Mouse (Mus musculus): ENCODE results near the gene Rabl6.

Rabl6 gene

DNA sequence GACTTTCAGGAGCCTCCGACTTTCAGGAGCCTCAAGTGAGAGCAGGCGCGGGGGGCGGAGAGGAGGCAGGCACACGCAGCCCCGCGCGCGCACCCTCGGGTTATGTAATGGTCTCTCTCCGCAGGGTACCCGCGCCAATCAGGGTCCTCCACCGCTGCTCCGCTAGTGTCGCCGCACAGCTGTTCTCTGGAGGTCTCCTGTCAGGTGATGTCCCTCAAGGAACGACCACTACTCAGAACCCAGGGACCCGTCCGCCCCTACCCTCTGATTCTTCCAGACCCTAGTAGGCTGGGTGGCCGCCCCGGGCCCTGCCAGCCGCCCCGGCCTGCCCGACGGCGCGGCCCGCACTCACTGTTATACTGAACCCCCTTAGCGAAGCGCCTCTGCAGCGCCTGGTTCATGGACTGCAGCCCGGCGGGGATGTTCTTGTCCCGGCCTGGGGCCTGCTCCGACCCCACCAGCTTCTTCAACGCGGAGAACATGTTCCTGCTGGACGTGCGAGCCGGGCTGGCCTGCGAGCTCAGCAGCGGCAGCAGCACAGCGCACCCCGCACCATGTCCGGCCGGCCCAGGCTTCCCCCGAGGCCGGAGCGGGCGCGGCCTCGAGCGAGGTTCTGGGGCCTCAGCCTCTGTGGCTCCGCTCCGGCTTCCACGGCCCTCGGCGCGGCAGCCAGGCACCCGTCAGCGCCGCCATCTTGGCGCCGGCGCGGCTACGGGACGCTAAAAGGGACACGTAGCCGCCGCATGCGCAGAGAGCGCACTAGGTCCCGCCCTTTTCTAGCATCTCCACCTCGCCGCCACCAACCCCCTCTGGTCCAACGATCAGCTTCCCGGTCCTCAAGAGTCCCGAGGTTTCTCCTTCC, at the start of gene Rabl6:
Gene Rabl6 (minus strand): TSS at position 761 of the 862 bp plus-strand sequence.
- peaks cover 43% of the 10 kb centered on the region for H3K27me3 ChIP-seq (ENCODE audit: insufficient read depth, low read length)
- H3K9me3 ChIP-seq (ENCODE audit: low read length), result no peaks in the 10 kb centered on the region
- H3K4me3 ChIP-seq (replicated peaks; ENCODE audit: low read length), result peak within 1 kb of the TSS; percentile 96
- TF ChIP-seq POU5F1 (IDR thresholded peaks at IDR 0.05; ENCODE audit: borderline replicate concordance, low read length) (no peak), CTCF (conservative IDR thresholded peaks at IDR 0.05; ENCODE audit: low read length) (no peak), NANOG (IDR thresholded peaks at IDR 0.05; ENCODE audit: borderline replicate concordance, low read length) (no peak)
- peaks cover 8% of the 10 kb centered on the region for H3K36me3 ChIP-seq (ENCODE audit: insufficient read depth, low read length)
- peaks cover 15% of the 10 kb centered on the region for H3K4me1 ChIP-seq (replicated peaks; ENCODE audit: low read depth, low read length)

DNA sequence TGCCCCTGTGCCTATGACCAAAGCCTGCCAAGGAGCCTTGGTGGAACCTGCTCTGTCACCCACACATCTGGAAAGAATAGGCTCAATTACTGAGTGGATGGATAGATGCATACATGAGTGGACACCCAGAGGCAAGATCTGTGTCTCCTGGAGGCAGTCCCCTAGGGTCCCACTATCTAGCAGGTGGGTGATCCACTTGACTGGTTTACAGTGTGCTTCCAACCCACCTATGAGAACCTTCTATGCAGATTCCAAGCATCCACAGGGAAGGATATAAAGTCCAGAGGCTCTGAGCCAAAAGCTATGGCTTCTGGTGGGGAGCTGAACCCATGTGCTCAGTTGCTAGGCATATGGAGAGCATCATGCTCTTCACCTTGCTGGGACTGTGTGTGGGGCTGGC, 49.3 kb upstream of the Rabl6 start, which contains the start of gene Lcn5:
Gene Lcn5 (plus strand): TSS at position 301 of the 400 bp plus-strand sequence.
- Histone ChIP-seq H3K9me3 (ENCODE audit: low read length) (no peaks in the 10 kb centered on the region), H3K36me3 (ENCODE audit: insufficient read depth, low read length) (no peaks in the 10 kb centered on the region), H3K4me1 (replicated peaks; ENCODE audit: low read depth, low read length) (no peaks in the 10 kb centered on the region), H3K4me3 (replicated peaks; ENCODE audit: low read length) (no peak within 1 kb of the TSS), H3K27me3 (ENCODE audit: insufficient read depth, low read length) (peaks cover 24% of the 10 kb centered on the region)
- no peak for TF ChIP-seq NANOG (IDR thresholded peaks at IDR 0.05; ENCODE audit: borderline replicate concordance, low read length)
- no peak for TF ChIP-seq POU5F1 (IDR thresholded peaks at IDR 0.05; ENCODE audit: borderline replicate concordance, low read length)
- TF ChIP-seq CTCF (conservative IDR thresholded peaks at IDR 0.05; ENCODE audit: low read length), result no peak

DNA sequence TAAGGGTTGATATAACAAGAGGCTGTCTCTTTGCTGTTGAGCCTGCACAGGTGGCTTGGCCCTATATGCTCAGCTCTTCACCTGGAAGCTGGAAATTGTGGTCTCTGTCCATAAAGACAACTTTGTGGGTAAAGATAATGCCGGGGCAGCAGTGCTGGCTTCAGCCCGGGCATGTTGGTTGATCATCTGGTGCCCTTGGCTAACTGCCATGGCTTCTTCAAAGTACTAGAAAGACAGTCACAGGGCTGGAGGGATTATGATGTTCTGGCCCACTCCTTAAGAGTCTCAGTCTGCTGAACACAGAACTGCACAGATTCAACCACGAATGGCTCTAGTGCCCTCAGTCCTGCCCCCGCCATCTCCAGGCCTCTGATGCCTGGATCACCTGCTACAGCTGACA, 48.9 kb upstream of the Rabl6 start:
- Histone ChIP-seq H3K4me1 (replicated peaks; ENCODE audit: low read depth, low read length) (no peaks in the 10 kb centered on the region), H3K4me3 (replicated peaks; ENCODE audit: low read length) (no peak overlapping the region), H3K27me3 (ENCODE audit: insufficient read depth, low read length) (peaks cover 24% of the 10 kb centered on the region), H3K9me3 (ENCODE audit: low read length) (no peaks in the 10 kb centered on the region), H3K36me3 (ENCODE audit: insufficient read depth, low read length) (no peaks in the 10 kb centered on the region)
- TF ChIP-seq CTCF (conservative IDR thresholded peaks at IDR 0.05; ENCODE audit: low read length) (no peak), POU5F1 (IDR thresholded peaks at IDR 0.05; ENCODE audit: borderline replicate concordance, low read length) (no peak), NANOG (IDR thresholded peaks at IDR 0.05; ENCODE audit: borderline replicate concordance, low read length) (no peak)

DNA sequence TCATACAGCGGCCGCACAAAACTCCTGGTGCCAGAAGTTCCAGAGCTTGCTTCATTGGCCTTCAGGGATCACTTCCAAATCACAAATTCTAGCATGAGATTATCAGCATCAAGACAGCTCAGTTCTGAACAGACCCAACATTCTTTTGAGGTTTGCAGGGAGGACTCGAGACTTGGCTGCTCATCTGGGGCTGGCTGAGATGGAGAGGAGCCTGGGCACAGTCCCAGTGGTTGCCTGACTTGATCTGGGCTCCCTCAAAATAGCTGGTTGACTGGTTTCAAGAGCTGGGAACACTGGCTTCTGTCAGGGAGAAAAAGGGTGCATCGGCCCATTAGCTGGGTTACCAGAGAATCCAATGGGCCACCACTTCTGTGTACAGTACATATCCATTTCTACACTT, 48.4 kb upstream of the Rabl6 start:
- peaks cover 24% of the 10 kb centered on the region for H3K27me3 ChIP-seq (ENCODE audit: insufficient read depth, low read length)
- H3K9me3 ChIP-seq (ENCODE audit: low read length), result no peaks in the 10 kb centered on the region
- no peak overlapping the region for H3K4me3 ChIP-seq (replicated peaks; ENCODE audit: low read length)
- no peaks in the 10 kb centered on the region for H3K4me1 ChIP-seq (replicated peaks; ENCODE audit: low read depth, low read length)
- no peak for TF ChIP-seq CTCF (conservative IDR thresholded peaks at IDR 0.05; ENCODE audit: low read length)
- no peak for TF ChIP-seq NANOG (IDR thresholded peaks at IDR 0.05; ENCODE audit: borderline replicate concordance, low read length)
- TF ChIP-seq POU5F1 (IDR thresholded peaks at IDR 0.05; ENCODE audit: borderline replicate concordance, low read length), result no peak
- no peaks in the 10 kb centered on the region for H3K36me3 ChIP-seq (ENCODE audit: insufficient read depth, low read length)

DNA sequence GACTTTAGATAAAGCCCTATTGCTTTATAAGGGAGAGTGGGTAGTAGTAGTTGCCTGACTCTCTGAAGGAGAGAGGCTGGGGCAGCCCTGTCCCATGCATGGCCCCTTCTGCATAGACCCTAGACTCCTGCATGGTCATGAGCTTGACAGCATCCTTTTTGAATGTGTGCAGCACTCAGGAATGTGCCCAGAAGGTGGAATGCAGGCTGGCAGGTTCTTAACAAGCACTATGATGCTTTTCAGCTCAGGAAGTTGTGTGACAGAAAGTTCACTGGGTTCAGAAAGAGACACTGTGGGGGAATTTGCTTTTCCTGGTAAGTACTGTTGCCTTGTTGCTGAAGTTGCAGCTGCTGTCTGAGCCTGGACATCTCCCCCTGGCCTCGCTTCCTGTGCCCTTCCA, 46.2 kb upstream of the Rabl6 start:
- no peak overlapping the region for H3K4me3 ChIP-seq (replicated peaks; ENCODE audit: low read length)
- peaks cover 26% of the 10 kb centered on the region for H3K27me3 ChIP-seq (ENCODE audit: insufficient read depth, low read length)
- no peaks in the 10 kb centered on the region for H3K36me3 ChIP-seq (ENCODE audit: insufficient read depth, low read length)
- H3K4me1 ChIP-seq (replicated peaks; ENCODE audit: low read depth, low read length), result no peaks in the 10 kb centered on the region
- TF ChIP-seq NANOG (IDR thresholded peaks at IDR 0.05; ENCODE audit: borderline replicate concordance, low read length), result no peak
- no peak for TF ChIP-seq POU5F1 (IDR thresholded peaks at IDR 0.05; ENCODE audit: borderline replicate concordance, low read length)
- no peak for TF ChIP-seq CTCF (conservative IDR thresholded peaks at IDR 0.05; ENCODE audit: low read length)
- no peaks in the 10 kb centered on the region for H3K9me3 ChIP-seq (ENCODE audit: low read length)

DNA sequence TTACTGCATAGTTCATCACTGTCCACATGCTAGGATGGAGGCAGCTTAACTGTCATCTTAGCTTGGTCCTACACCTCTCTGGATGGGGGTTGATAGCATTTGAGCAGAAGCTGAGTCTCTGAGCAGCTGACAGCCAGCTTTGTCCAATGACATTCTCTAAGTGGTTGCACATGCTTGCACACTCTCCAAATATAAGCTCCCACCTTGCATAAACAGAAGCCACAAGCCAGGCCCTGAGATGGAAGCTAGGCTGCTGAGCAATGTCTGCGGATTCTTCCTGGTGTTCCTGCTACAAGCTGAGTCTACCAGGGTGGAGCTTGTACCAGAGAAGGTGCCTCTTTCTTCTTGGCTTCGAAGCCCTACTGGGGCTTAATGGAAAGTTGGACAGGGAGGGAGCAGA, 44.6 kb upstream of the Rabl6 start, which contains the start of gene Lcn8:
Gene Lcn8 (plus strand): TSS at position 219 of the 400 bp plus-strand sequence.
- no peak for TF ChIP-seq NANOG (IDR thresholded peaks at IDR 0.05; ENCODE audit: borderline replicate concordance, low read length)
- TF ChIP-seq POU5F1 (IDR thresholded peaks at IDR 0.05; ENCODE audit: borderline replicate concordance, low read length), result no peak
- TF ChIP-seq CTCF (conservative IDR thresholded peaks at IDR 0.05; ENCODE audit: low read length), result no peak
- H3K4me3 ChIP-seq (replicated peaks; ENCODE audit: low read length), result no peak within 1 kb of the TSS
- no peaks in the 10 kb centered on the region for H3K36me3 ChIP-seq (ENCODE audit: insufficient read depth, low read length)
- H3K4me1 ChIP-seq (replicated peaks; ENCODE audit: low read depth, low read length), result no peaks in the 10 kb centered on the region
- no peaks in the 10 kb centered on the region for H3K9me3 ChIP-seq (ENCODE audit: low read length)
- peaks cover 27% of the 10 kb centered on the region for H3K27me3 ChIP-seq (ENCODE audit: insufficient read depth, low read length)

DNA sequence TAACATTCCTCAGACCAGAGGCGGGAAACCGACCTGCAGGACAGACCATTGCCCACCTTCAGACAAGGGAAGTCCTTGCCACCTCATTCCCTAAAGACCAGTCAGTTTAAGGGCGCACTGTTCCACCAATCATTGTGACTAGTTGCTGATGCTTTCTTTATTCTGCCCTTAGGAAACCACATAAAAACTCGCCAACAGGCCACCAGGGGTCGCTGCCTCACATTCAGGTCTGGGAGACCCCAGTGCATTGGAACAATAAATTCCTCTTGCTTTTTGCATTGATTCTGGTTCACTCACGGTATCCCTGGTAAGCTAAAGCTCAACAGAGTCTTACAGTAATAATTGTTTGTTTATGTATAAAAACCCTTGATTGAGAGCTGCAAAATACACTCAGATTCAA, 31.6 kb upstream of the Rabl6 start:
- H3K4me1 ChIP-seq (replicated peaks; ENCODE audit: low read depth, low read length), result no peaks in the 10 kb centered on the region
- no peak overlapping the region for H3K4me3 ChIP-seq (replicated peaks; ENCODE audit: low read length)
- no peak for TF ChIP-seq NANOG (IDR thresholded peaks at IDR 0.05; ENCODE audit: borderline replicate concordance, low read length)
- TF ChIP-seq POU5F1 (IDR thresholded peaks at IDR 0.05; ENCODE audit: borderline replicate concordance, low read length), result no peak
- peak; percentile 73 for TF ChIP-seq CTCF (conservative IDR thresholded peaks at IDR 0.05; ENCODE audit: low read length)
- no peaks in the 10 kb centered on the region for H3K36me3 ChIP-seq (ENCODE audit: insufficient read depth, low read length)
- H3K27me3 ChIP-seq (ENCODE audit: insufficient read depth, low read length), result peaks cover 2% of the 10 kb centered on the region; the same call in 1 of the 2 replicates
- no peaks in the 10 kb centered on the region for H3K9me3 ChIP-seq (ENCODE audit: low read length)

DNA sequence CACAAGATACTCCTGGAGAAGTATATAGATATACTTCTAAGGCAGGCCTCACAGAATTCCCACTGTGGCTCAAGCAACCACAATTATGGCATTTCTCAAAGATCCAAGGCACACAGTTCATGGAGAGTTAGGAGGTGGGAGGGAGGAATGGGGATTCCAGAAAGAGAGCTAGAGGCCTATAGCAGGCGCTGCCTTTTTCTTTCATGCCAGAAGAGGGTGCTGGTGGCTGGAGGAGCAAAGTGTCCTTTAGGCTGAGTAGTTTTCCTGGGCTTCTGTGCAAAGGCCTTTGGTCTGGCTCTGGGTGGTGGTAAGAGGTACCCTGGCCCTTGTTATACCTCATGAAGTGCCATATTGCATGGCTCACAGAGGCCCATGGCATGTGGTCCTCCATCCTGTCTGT, 25.7 kb upstream of the Rabl6 start:
- no peak for TF ChIP-seq POU5F1 (IDR thresholded peaks at IDR 0.05; ENCODE audit: borderline replicate concordance, low read length)
- TF ChIP-seq CTCF (conservative IDR thresholded peaks at IDR 0.05; ENCODE audit: low read length), result no peak; the same call in 1 of the 2 replicates
- Histone ChIP-seq H3K36me3 (ENCODE audit: insufficient read depth, low read length) (no peaks in the 10 kb centered on the region), H3K4me3 (replicated peaks; ENCODE audit: low read length) (no peak overlapping the region), H3K4me1 (replicated peaks; ENCODE audit: low read depth, low read length) (no peaks in the 10 kb centered on the region), H3K9me3 (ENCODE audit: low read length) (no peaks in the 10 kb centered on the region), H3K27me3 (ENCODE audit: insufficient read depth, low read length) (peaks cover 2% of the 10 kb centered on the region; the same call in 1 of the 2 replicates)

Measured in E14TG2a.4 (cell line).